Mouse (Mus musculus): ENCODE results near the gene Msh5.

DNA sequence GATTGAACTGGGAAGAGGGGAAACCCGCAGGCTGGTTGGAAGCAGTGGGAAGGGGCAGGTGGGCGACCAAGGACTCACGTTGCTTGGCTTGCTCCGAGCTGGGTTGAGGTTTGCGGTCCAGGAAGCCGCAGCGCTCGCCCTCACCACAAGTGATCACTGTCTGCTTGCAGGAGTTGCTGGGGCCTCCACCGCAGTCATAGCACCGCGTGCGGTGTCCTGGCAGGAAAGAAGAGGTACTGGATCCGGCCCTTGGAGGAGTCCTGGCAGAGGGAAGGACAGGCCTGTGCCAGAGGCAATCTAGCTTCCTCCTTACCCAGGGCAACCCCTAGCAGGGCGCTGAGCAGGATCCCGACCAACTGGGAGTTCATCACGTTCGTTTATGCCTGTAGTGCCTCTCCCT is 27.6 kb upstream of the Msh5 start:
- TF ChIP-seq CTCF (IDR thresholded peaks at IDR 0.05) (no peak), EP300 (IDR thresholded peaks at IDR 0.05) (no peak)

All from lung, postnatal 0 days (tissue).